Mouse (Mus musculus): ENCODE results near the gene Yif1a. TPM values are rescaled to one million over a fixed set of nuclear protein-coding genes. Genes with fewer than 3 reads are reported as not detected.
A peak's percentile ranks its signal among the peaks of the same experiment; 100 is the strongest.

The Yif1a gene
- 10 to 100 TPM; 24.8 to 26.1 TPM for total RNA-seq (2021)

DNA sequence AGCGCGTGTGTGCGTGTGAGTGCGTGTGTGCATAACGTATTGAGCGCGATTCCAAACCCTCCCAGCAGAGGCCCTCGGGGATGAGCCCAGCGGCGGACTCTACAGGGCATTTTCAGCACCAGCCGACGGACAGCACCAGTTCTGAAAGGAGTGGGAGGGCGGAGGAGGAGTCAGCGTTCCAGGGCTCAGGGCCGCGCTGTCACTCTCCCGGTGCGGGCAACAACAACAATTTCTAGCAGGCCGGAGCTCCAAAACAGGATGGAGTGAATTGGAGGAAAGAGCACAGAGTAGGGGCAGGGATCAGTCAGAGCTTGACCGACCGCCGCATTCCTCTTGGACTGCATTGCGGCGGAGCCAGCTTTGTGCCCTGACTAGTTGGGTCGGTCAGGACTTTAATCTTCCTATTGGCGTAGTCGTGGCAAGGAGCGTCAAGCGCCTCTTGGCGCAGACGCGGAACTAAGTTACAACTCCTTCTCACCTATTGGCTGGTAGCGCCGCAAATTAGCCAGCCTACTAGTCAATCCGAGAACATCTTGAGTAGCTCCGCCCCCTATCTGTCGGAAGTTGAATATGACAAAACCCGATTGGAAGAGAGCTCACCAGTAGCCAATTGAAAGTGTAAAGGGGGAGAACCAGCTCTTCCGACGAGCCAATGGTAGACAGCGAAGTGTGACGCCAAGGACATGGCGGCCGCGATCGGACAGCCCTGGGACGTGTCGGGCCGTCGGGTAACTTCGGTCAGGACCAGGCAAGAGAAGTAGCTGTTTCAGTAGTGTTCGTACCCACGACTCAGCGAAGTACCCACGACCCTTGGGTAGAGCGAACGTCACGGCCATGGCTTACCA lies at the start of gene Yif1a:
Gene Yif1a, plus strand, starts transcription at position 655 of the 845 bp plus-strand sequence.
- intact Hi-C loops (cut with DNase I): no loop called here
- peak; percentile 91 to 94 for DNase-seq (ENCODE audit: low spot score in 2 of 2)

GRCm38 (mm10) chr19:5038709-5039156 lies 49.6 kb upstream of the Yif1a start, which contains the start of the genes B4gat1 and AC124502.3:
Gene B4gat1, plus strand, starts transcription at chr19:5038826.
Gene AC124502.3, plus strand, starts transcription at chr19:5038891.
- peak; percentile 91 for DNase-seq (ENCODE audit: low spot score in 2 of 2)
- intact Hi-C loops (cut with DNase I): no loop called here

DNA sequence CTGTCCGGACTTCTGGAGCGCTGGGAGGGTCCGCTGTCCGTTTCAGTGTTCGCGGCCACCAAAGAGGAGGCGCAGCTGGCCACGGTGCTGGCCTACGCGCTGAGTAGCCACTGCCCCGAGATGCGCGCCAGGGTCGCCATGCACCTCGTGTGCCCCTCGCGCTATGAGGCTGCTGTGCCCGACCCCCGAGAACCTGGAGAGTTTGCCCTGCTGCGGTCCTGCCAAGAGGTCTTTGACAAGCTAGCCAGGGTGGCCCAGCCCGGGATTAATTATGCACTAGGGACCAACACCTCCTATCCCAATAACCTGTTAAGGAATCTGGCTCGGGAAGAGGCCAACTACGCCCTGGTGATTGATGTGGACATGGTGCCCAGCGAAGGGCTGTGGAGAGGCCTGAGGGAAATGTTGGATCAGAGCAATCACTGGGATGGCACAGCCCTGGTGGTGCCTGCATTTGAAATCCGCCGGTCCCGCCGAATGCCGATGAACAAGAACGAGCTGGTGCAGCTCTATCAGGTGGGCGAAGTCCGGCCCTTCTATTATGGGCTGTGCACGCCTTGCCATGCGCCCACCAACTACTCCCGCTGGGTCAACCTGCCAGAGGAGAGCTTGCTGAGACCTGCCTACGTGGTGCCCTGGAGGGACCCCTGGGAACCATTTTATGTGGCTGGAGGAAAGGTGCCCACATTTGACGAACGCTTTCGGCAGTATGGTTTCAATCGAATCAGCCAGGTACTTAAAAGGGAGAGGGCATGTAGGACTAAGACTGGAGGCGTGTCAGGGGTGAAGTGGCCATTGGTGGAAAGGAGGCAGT lies 48.8 kb upstream of the Yif1a start:
- peak; percentile 41 to 46 for DNase-seq (ENCODE audit: low spot score in 2 of 2)
- intact Hi-C loops (cut with DNase I): no loop called here

GRCm38 (mm10) chr19:5040862-5041523 lies 47.3 kb upstream of the Yif1a start, which contains the start of gene Brms1:
Gene Brms1, plus strand, starts transcription at chr19:5041354.
- intact Hi-C loops (cut with DNase I): no loop called here
- peak; percentile 92 to 94 for DNase-seq (ENCODE audit: low spot score in 2 of 2)

DNA sequence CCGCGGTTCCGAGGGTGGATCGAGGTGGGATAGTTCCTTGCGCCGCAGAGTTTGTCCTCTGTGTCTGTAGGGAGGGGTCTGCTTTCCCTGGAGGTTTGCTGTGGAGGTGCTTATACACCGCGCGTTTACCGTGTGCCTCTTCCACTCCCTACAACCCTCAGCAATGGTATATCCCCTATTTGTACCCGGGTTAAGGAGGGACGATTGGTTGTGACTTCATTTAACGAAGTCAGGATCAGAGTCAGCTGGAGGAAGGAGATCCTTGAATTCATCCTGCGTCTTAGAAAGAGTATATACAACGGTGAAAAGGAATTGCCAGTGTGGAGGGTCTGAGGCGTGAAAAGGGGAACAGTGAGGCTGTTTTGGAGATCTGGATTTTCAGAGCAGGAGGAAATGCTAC lies 46.8 kb upstream of the Yif1a start:
- DNase-seq (ENCODE audit: low spot score in 2 of 2): no peak
- intact Hi-C loops (cut with DNase I): no loop called here

DNA sequence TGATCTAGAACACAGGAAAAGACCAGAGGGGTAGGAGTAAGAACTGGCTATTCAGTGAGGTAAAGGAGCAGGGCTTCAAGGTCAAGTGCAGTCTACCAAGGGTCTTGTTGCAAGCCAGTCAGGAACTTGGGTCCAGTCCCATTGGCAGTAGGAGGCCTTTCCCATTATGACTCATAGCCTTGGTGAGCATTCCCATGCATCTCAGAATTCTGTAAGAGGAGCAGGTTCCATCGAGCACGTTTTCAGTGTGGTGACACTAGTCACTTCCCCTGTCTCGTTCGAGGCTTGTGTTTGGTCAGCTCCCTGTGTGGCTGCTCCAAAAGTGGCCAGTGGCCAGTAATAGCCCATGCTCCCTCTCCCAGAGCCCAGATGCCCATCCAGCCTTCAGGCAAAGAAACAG lies 42.8 kb upstream of the Yif1a start:
- intact Hi-C loops (cut with DNase I): no loop called here
- DNase-seq (ENCODE audit: low spot score in 2 of 2): peak in 1 of 2 experiments; percentile 24

- intact Hi-C loops (cut with DNase I): no loop called here
- peak; percentile 80 to 85 for DNase-seq (ENCODE audit: low spot score in 2 of 2)
Observed at GRCm38 (mm10) chr19:5048138-5049056, 39.9 kb upstream of the Yif1a start.

- intact Hi-C loops (cut with DNase I): no loop called here
- no peak for DNase-seq (ENCODE audit: low spot score in 2 of 2)
Observed at GRCm38 (mm10) chr19:5049325-5049724, 39.0 kb upstream of the Yif1a start.

GRCm38 (mm10) chr19:5050047-5050905 lies 38.1 kb upstream of the Yif1a start, which contains the start of gene Rin1:
Gene Rin1, plus strand, starts transcription at chr19:5050481.
- intact Hi-C loops (cut with DNase I): no loop called here
- peak; percentile 73 to 79 for DNase-seq (ENCODE audit: low spot score in 2 of 2)

DNA sequence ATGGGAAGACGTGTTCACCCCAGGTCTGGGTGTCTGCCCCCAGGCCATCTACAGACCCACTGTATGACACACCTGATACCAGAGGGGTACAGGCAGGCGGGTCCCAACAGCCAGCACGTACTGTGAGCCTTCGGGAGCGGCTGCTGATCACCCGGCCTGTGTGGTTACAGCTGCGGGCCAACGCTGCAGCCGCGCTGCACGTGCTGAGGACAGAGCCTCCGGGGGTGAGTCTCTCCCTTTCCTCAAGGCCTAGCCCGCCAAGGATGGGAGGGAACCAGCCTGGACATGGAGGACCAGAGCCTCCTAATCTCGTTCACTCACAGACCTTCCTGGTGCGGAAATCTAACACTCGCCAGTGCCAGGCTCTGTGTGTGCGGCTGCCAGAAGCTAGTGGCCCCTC lies 37.3 kb upstream of the Yif1a start:
- intact Hi-C loops (cut with DNase I): no loop called here
- peak; percentile 47 to 49 for DNase-seq (ENCODE audit: low spot score in 2 of 2)

DNA sequence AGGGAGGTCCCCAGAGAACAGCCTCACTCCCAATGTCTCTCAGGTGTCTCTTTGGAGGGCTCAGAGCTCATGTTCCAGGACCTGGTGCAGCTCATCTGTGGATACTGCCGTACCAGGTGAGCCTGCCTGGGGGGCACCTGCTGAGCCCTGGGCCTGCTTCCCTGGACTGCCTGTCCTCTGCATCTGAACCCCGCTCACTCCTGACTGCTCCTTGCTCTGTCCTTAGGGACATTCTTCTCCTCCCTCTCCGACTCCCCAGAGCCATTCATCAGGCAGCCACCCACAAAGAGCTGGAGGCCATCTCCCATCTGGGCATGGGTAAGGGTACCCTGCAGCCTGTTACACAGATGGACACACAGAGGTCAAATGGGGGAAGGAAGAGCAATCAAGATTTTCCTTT lies 36.8 kb upstream of the Yif1a start:
- DNase-seq (ENCODE audit: low spot score in 2 of 2): peak; percentile 17 to 43
- intact Hi-C loops (cut with DNase I): no loop called here

GRCm38 (mm10) chr19:5052166-5052822 lies 36.0 kb upstream of the Yif1a start:
- peak; percentile 74 to 80 for DNase-seq (ENCODE audit: low spot score in 2 of 2)

DNA sequence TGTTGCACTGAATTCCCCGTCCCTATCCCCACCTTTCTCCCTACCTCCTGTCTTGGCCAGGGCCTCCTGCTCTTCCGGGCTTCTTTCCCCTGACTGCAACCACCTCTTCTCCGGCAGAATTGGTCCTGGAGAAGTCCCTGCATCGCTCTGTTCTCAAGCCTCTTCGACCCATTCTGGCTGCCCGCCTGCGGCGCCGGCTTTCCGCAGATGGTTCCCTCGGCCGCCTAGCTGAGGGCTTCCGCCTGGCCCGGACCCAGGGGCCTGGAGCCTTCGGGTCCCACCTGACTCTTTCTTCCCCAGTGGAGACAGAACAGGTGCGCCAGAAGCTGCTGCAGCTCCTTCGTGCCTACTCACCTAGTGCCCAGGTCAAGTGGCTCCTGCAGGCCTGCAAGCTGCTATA lies 35.5 kb upstream of the Yif1a start:
- DNase-seq (ENCODE audit: low spot score in 2 of 2): no peak
- intact Hi-C loops (cut with DNase I): no loop called here

More at GRCm38 (mm10) chr19:5052166-5052822, 36.0 kb upstream of the Yif1a start:
- intact Hi-C loops (cut with DNase I): no loop called here

- intact Hi-C loops (cut with DNase I): no loop called here
- DNase-seq (ENCODE audit: low spot score in 2 of 2): peak; percentile 48 to 61
Observed at GRCm38 (mm10) chr19:5053909-5054308, 34.4 kb upstream of the Yif1a start.

DNA sequence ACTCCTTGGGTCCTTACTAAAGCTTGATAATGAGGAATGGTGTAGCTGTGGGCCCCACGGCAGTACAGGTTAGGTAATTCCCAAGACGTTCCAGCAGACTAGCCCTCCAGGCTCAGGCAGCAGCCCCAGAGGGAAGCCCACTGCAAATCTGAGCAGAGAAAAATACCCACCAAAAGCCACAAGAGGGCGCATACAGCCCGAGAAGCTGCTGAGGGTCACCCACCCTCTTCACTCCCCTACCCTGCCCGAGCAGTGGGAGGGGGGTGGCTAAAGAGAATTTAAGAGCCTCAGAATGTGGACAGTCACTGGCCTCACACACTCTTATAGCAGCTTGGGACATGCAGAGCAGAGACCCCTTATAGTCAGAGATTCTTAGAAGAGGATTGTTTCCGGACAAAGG lies 32.1 kb upstream of the Yif1a start:
- peak in 1 of 2 experiments; percentile 29 for DNase-seq (ENCODE audit: low spot score in 2 of 2)
- intact Hi-C loops (cut with DNase I): loop anchor here (2.0 kb wide), 1 partner anchor 17 kb away; no protein-coding TSS in a partner anchor

GRCm38 (mm10) chr19:5057876-5058775 lies 30.2 kb upstream of the Yif1a start:
- intact Hi-C loops (cut with DNase I): loop anchor here (2.0 kb wide), 1 partner anchor 15 kb away; no protein-coding TSS in a partner anchor

More at GRCm38 (mm10) chr19:5057876-5058775, 30.2 kb upstream of the Yif1a start:
- no peak for DNase-seq (ENCODE audit: low spot score in 2 of 2)

All from left cerebral cortex, postnatal 36 days (tissue).